Comparison of ENCODE assay signal across 8 mouse cellular contexts in genomic region chr9:62857719-62858261, GRCm38 (mm10). TPM values are rescaled to one million over a fixed set of nuclear protein-coding genes. Genes with fewer than 3 reads are reported as not detected.
DNase-seq lines count a peak whose midpoint lies in the region; ATAC-seq and TF ChIP-seq lines count a peak whose summit lies in the region.

Gene Calml4 (plus strand): TSS chr9:62858080.

- no peak within 1 kb of the TSS for H3K4me3 ChIP-seq in forebrain, embryonic 12.5 days (replicated peaks)
- no peak within 1 kb of the TSS for H3K4me3 ChIP-seq in forebrain, embryonic 11.5 days (ENCODE audit: low read depth, low read length)
- H3K4me3 ChIP-seq in embryonic fibroblast, embryonic 13.5 days (ENCODE audit: insufficient read depth, low read length) = no peak within 1 kb of the TSS
- H3K4me3 ChIP-seq in limb, embryonic 12.5 days (replicated peaks) = peak within 1 kb of the TSS; percentile 15; the same call in 1 of the 2 replicates
- H3K4me3 ChIP-seq in midbrain, embryonic 16.5 days (ENCODE audit: low read depth, low read length) = no peak within 1 kb of the TSS

- H3K4me1 ChIP-seq in forebrain, embryonic 12.5 days = peaks cover 17% of the 10 kb centered on the region
- H3K4me1 ChIP-seq in forebrain, embryonic 11.5 days (replicated peaks; ENCODE audit: control insufficient read depth, insufficient read depth, low read length) = peaks cover 6% of the 10 kb centered on the region; the same call in 1 of the 2 replicates
- H3K4me1 ChIP-seq in embryonic fibroblast, embryonic 13.5 days (ENCODE audit: control insufficient read depth, insufficient read depth, low read length) = 0 out of 2 replicates have a peak, but pooled peaks cover 4% of the 10 kb centered on the region
- H3K4me1 ChIP-seq in limb, embryonic 12.5 days (replicated peaks) = peaks cover 55% of the 10 kb centered on the region
- no peaks in the 10 kb centered on the region for H3K4me1 ChIP-seq in midbrain, embryonic 16.5 days (ENCODE audit: control insufficient read depth, insufficient read depth, low read length)

- no peak within 1 kb of the TSS for H3K9ac ChIP-seq in forebrain, embryonic 12.5 days
- H3K9ac ChIP-seq in forebrain, embryonic 11.5 days (ENCODE audit: low read length) = no peak within 1 kb of the TSS
- H3K9ac ChIP-seq in limb, embryonic 12.5 days (replicated peaks) = 0 out of 2 replicates have a peak within 1 kb of the TSS, but pooled peaks have one; percentile 18
- H3K9ac ChIP-seq in midbrain, embryonic 16.5 days (ENCODE audit: low read depth, low read length) = no peak within 1 kb of the TSS

- peaks cover 20% of the 10 kb centered on the region; the same call in 1 of the 2 replicates for H3K27me3 ChIP-seq in forebrain, embryonic 12.5 days
- no peaks in the 10 kb centered on the region for H3K27me3 ChIP-seq in forebrain, embryonic 11.5 days (ENCODE audit: control insufficient read depth, insufficient read depth, low read length)
- no peaks in the 10 kb centered on the region for H3K27me3 ChIP-seq in limb, embryonic 12.5 days
- no peaks in the 10 kb centered on the region for H3K27me3 ChIP-seq in midbrain, embryonic 16.5 days (ENCODE audit: control insufficient read depth, insufficient read depth, low read depth, low read length)

- 65% methylated on average over 20 of the region's 20 CpGs for WGBS in forebrain, embryonic 12.5 days
- WGBS in forebrain, embryonic 11.5 days = 63% methylated on average over 20 of the region's 20 CpGs
- WGBS in limb, embryonic 12.5 days = 10% methylated on average over 18 of the region's 20 CpGs
- 39% methylated on average over 14 of the region's 20 CpGs for WGBS in midbrain, embryonic 16.5 days

- H3K36me3 ChIP-seq in forebrain, embryonic 12.5 days (replicated peaks) = no peaks in the 10 kb centered on the region
- no peaks in the 10 kb centered on the region for H3K36me3 ChIP-seq in forebrain, embryonic 11.5 days (ENCODE audit: control insufficient read depth, insufficient read depth, low read length)
- H3K36me3 ChIP-seq in limb, embryonic 12.5 days = no peaks in the 10 kb centered on the region
- H3K36me3 ChIP-seq in midbrain, embryonic 16.5 days (ENCODE audit: control insufficient read depth, insufficient read depth, low read length) = no peaks in the 10 kb centered on the region

- H3K9me3 ChIP-seq in forebrain, embryonic 12.5 days = no peaks in the 10 kb centered on the region
- no peaks in the 10 kb centered on the region for H3K9me3 ChIP-seq in forebrain, embryonic 11.5 days (ENCODE audit: control insufficient read depth, low read length)
- H3K9me3 ChIP-seq in limb, embryonic 12.5 days = no peaks in the 10 kb centered on the region
- no peaks in the 10 kb centered on the region for H3K9me3 ChIP-seq in midbrain, embryonic 16.5 days (replicated peaks; ENCODE audit: control insufficient read depth, low read length, poor library complexity, severe bottlenecking)

- ATAC-seq in forebrain, embryonic 12.5 days (ENCODE audit: low FRiP score) = no peak
- ATAC-seq in forebrain, embryonic 11.5 days (replicated peaks; ENCODE audit: low FRiP score) = no peak
- ATAC-seq in limb, embryonic 12.5 days (ENCODE audit: insufficient number of reproducible peaks, insufficient read depth, low FRiP score, low TSS enrichment, low read depth) = 0 out of 2 replicates have a peak, but pooled peaks have one; percentile 67
- ATAC-seq in midbrain, embryonic 16.5 days = peak; percentile 56; the same call in 1 of the 2 replicates

- 0 out of 2 replicates have a peak within 1 kb of the TSS, but pooled peaks have one; percentile 47 for H3K27ac ChIP-seq in forebrain, embryonic 12.5 days
- H3K27ac ChIP-seq in forebrain, embryonic 11.5 days (ENCODE audit: low read depth, low read length) = no peak within 1 kb of the TSS
- peak within 1 kb of the TSS; percentile 34; the same call in 1 of the 2 replicates for H3K27ac ChIP-seq in embryonic fibroblast, embryonic 13.5 days (ENCODE audit: insufficient read depth, low read length)
- peak within 1 kb of the TSS; percentile 87 for H3K27ac ChIP-seq in limb, embryonic 12.5 days
- no peak within 1 kb of the TSS for H3K27ac ChIP-seq in midbrain, embryonic 16.5 days (ENCODE audit: low read length)

- TF ChIP-seq CTCF in embryonic fibroblast, embryonic 13.5 days (IDR thresholded peaks at IDR 0.05; ENCODE audit: borderline replicate concordance, insufficient read depth, low read length) = no peak

- DNase-seq in forebrain, embryonic 11.5 days (ENCODE audit: low spot score) = no peak
- peak; percentile 83 for DNase-seq in heart, postnatal 4 days
- peak; percentile 69 to 83 for DNase-seq in urinary bladder, postnatal 36 days (ENCODE audit: low spot score in 2 of 2)
- no peak for DNase-seq in layer of hippocampus, adult 9-11 months

- H3K4me2 ChIP-seq in forebrain, embryonic 12.5 days = no peak within 1 kb of the TSS
- H3K4me2 ChIP-seq in forebrain, embryonic 11.5 days (ENCODE audit: low read depth, low read length, severe bottlenecking) = no peak within 1 kb of the TSS
- H3K4me2 ChIP-seq in limb, embryonic 12.5 days = peak within 1 kb of the TSS; percentile 50
- no peak within 1 kb of the TSS for H3K4me2 ChIP-seq in midbrain, embryonic 16.5 days (ENCODE audit: low read length)

- TF ChIP-seq POLR2A in embryonic fibroblast, embryonic 13.5 days (IDR thresholded peaks at IDR 0.05; ENCODE audit: low read depth, low read length) = no peak

RNA-seq across cellular contexts. Expression of gene Calml4, which starts in this region (rescaled TPM):
- polyA plus RNA-seq in forebrain, embryonic 12.5 days (2016; fragmentation: Nextera tagmentation; extraction: Ambion mirVana) = 1.8 and 3.1 TPM in 2 replicates
- 0.48 and 1.5 TPM in 2 replicates for polyA plus RNA-seq in forebrain, embryonic 11.5 days (2014; fragmentation: Nextera tagmentation; extraction: Ambion mirVana)
- polyA plus RNA-seq in embryonic fibroblast, embryonic 13.5 days (2011; ENCODE audit: insufficient read length, low read depth, missing spikeins) = 2.9 and 7.5 TPM in 2 replicates
- total RNA-seq in heart, postnatal 4 days (2021) = 1 to 10 TPM; 2.4 to 2.6 TPM
- 3.8 and 4.1 TPM in 2 replicates for polyA plus RNA-seq in limb, embryonic 12.5 days (2016; fragmentation: Nextera tagmentation; extraction: Ambion mirVana)
- polyA plus RNA-seq in midbrain, embryonic 16.5 days (2015; fragmentation: Nextera tagmentation; extraction: Ambion mirVana) = 10.7 and 11.2 TPM in 2 replicates

Comparison
In these comparisons a context has a peak if more than half of its experiments do, and no peak if none do; other contexts are left out.
1. H3K27ac ChIP-seq: peak in forebrain, embryonic 12.5 days (single experiment), embryonic fibroblast, embryonic 13.5 days (single experiment) and limb, embryonic 12.5 days (single experiment); none in forebrain, embryonic 11.5 days (single experiment) and midbrain, embryonic 16.5 days (single experiment).
2. ATAC-seq: peak in limb, embryonic 12.5 days (single experiment) and midbrain, embryonic 16.5 days (single experiment); none in forebrain, embryonic 12.5 days (single experiment) and forebrain, embryonic 11.5 days (single experiment).
3. DNase-seq: peak in heart, postnatal 4 days (single experiment) and urinary bladder, postnatal 36 days (2 of 2); none in forebrain, embryonic 11.5 days (single experiment) and layer of hippocampus, adult 9-11 months (single experiment).